Mouse (Mus musculus) urinary bladder, postnatal 36 days (tissue): ENCODE measurements around the gene Nipal4.

Experiments used
- DNase-seq, 2 experiments: peaks; one replicate each; pipeline ENCODE4 v3.0.0; 2022; ENCODE audit warnings: low spot score in 2 of 2, mixed read lengths in 1 of 2

Nipal4 gene

GRCm38 (mm10) chr11:46115011-46115410, 51.3 kb downstream of the Nipal4 start:
- no peak for DNase-seq

GRCm38 (mm10) chr11:46114221-46114620, 52.1 kb downstream of the Nipal4 start:
- DNase-seq = no peak

GRCm38 (mm10) chr11:46113211-46113610, 53.1 kb downstream of the Nipal4 start:
- DNase-seq = no peak

GRCm38 (mm10) chr11:46110945-46111287, 55.4 kb downstream of the Nipal4 start:
- no peak for DNase-seq

- DNase-seq = no peak
Measured at GRCm38 (mm10) chr11:46110156-46110944, 56.0 kb downstream of the Nipal4 start.

GRCm38 (mm10) chr11:46109206-46109605, 57.1 kb downstream of the Nipal4 start:
- no peak for DNase-seq

GRCm38 (mm10) chr11:46107046-46107445, 59.3 kb downstream of the Nipal4 start:
- DNase-seq = no peak

GRCm38 (mm10) chr11:46102107-46102506, 64.2 kb downstream of the Nipal4 start:
- no peak for DNase-seq
